Mouse (Mus musculus) neural tube, embryonic 14.5 days (tissue): ENCODE results near the gene Samd5. TPM values are rescaled to one million over a fixed set of nuclear protein-coding genes. Genes with fewer than 3 reads are reported as not detected.

Experiments used
- ATAC-seq: fragments of 200-750 bp; cut with Nextera tagmentation; 2 replicates; pipeline ENCODE4 v1.8.0; 2017; ENCODE audit warnings: low read depth, mild to moderate bottlenecking, moderate TSS enrichment, moderate library complexity
- H3K27ac ChIP-seq: fragments of 300-500 bp; sonication (generic); 2 replicates; pipeline ENCODE4 v1.5.1; 2014; ENCODE audit warnings: low read depth, mild to moderate bottlenecking, control low read depth, low read length, moderate library complexity, mixed read lengths
- H3K27me3 ChIP-seq: fragments of 300-500 bp; sonication (generic); 2 replicates; pipeline ENCODE4 v1.6.1; 2014; ENCODE audit warnings: low read length; ENCODE audit not compliant: control insufficient read depth, insufficient read depth
- H3K36me3 ChIP-seq: fragments of 300-500 bp; sonication (generic); 2 replicates; pipeline ENCODE4 v1.6.1; 2014; ENCODE audit warnings: low read length, mixed read lengths; ENCODE audit not compliant: control insufficient read depth, insufficient read depth
- H3K4me1 ChIP-seq: fragments of 300-500 bp; sonication (generic); 2 replicates; pipeline ENCODE4 v1.6.1; 2014; ENCODE audit warnings: low read length; ENCODE audit not compliant: control insufficient read depth, insufficient read depth
- H3K4me2 ChIP-seq: fragments of 300-500 bp; sonication (generic); 2 replicates; pipeline ENCODE4 v1.6.1; 2014; ENCODE audit warnings: mild to moderate bottlenecking, low read depth, low read length, control low read depth
- H3K4me3 ChIP-seq: fragments of 300-500 bp; sonication (generic); 2 replicates; pipeline ENCODE4 v1.5.1; 2014; ENCODE audit warnings: low read depth, low read length, control low read depth, mixed read lengths
- H3K9ac ChIP-seq: fragments of 300-500 bp; sonication (generic); replicated peaks from 2 replicates; pipeline ENCODE4 v1.6.1; 2014; ENCODE audit warnings: low read depth, mild to moderate bottlenecking, control low read depth, low read length, mixed read lengths
- H3K9me3 ChIP-seq: fragments of 300-500 bp; sonication (generic); 2 replicates; pipeline ENCODE4 v1.6.1; 2016; ENCODE audit warnings: low read length; ENCODE audit not compliant: control insufficient read depth
- WGBS: fragments of 180-500 bp; shearing (Covaris S2); extraction: QIAGEN DNeasy Blood & Tissue Kit; methylation state at CpG from one replicate; pipeline ENCODE4 v1.1.7; 2014; 5-methylcytosine and 5-hydroxymethylcytosine counted together
- polyA plus RNA-seq: library from polyadenylated mRNA; unstranded; fragments of >200 nt; fragmentation: Nextera tagmentation; extraction: Ambion mirVana; gene quantifications from 2 replicates; pipeline ENCODE4 v1.2.1, GENCODE M21; 2014

Samd5 gene
- polyA plus RNA-seq, 1 experiment from 2014 or later, result 6.1 TPM

- 91% methylated on average over 5 of the region's 5 CpGs for WGBS
- no peaks in the 10 kb centered on the region for H3K36me3 ChIP-seq
- no peak overlapping the region for H3K27ac ChIP-seq
- ATAC-seq, result no peak
- peaks cover 4% of the 10 kb centered on the region; the same call in 1 of the 2 replicates for H3K4me1 ChIP-seq
- H3K9me3 ChIP-seq, result no peaks in the 10 kb centered on the region
- no peak overlapping the region for H3K4me3 ChIP-seq
- peak overlapping the region; percentile 94 for H3K4me2 ChIP-seq
- H3K27me3 ChIP-seq, result peaks cover 9% of the 10 kb centered on the region
- H3K9ac ChIP-seq, result no peak overlapping the region
Measured at GRCm38 (mm10) chr10:9672751-9673150, 2.3 kb downstream of the Samd5 start.

GRCm38 (mm10) chr10:9670351-9670750 is 4.7 kb downstream of the Samd5 start:
- WGBS, result 83% methylated on average over 6 of the region's 6 CpGs
- peaks cover 4% of the 10 kb centered on the region; the same call in 1 of the 2 replicates for H3K4me1 ChIP-seq
- H3K4me2 ChIP-seq, result no peak overlapping the region
- no peak overlapping the region for H3K27ac ChIP-seq
- H3K9ac ChIP-seq, result no peak overlapping the region
- peaks cover 7% of the 10 kb centered on the region for H3K27me3 ChIP-seq
- no peak overlapping the region for H3K4me3 ChIP-seq
- H3K9me3 ChIP-seq, result no peaks in the 10 kb centered on the region
- H3K36me3 ChIP-seq, result no peaks in the 10 kb centered on the region
- no peak for ATAC-seq

GRCm38 (mm10) chr10:9668791-9669190 is 6.2 kb downstream of the Samd5 start:
- no peaks in the 10 kb centered on the region for H3K36me3 ChIP-seq
- peaks cover 4% of the 10 kb centered on the region; the same call in 1 of the 2 replicates for H3K27me3 ChIP-seq
- H3K4me2 ChIP-seq, result no peak overlapping the region
- no peak overlapping the region for H3K9ac ChIP-seq
- H3K9me3 ChIP-seq, result no peaks in the 10 kb centered on the region
- H3K4me3 ChIP-seq, result no peak overlapping the region
- ATAC-seq, result no peak
- H3K4me1 ChIP-seq, result no peaks in the 10 kb centered on the region
- WGBS, result 80% methylated on average over 4 of the region's 4 CpGs
- H3K27ac ChIP-seq, result no peak overlapping the region

GRCm38 (mm10) chr10:9652946-9653345 is 22.1 kb downstream of the Samd5 start:
- Histone ChIP-seq H3K4me2 (no peak overlapping the region), H3K27ac (no peak overlapping the region), H3K27me3 (no peaks in the 10 kb centered on the region), H3K9ac (no peak overlapping the region), H3K4me1 (no peaks in the 10 kb centered on the region), H3K36me3 (no peaks in the 10 kb centered on the region), H3K4me3 (no peak overlapping the region), H3K9me3 (no peaks in the 10 kb centered on the region)
- no peak for ATAC-seq
- 70% methylated on average over 5 of the region's 5 CpGs for WGBS

GRCm38 (mm10) chr10:9650050-9650825 is 24.8 kb downstream of the Samd5 start:
- no peaks in the 10 kb centered on the region for H3K27me3 ChIP-seq

GRCm38 (mm10) chr10:9648464-9648863 is 26.5 kb downstream of the Samd5 start:
- Histone ChIP-seq H3K4me3 (no peak overlapping the region), H3K9me3 (no peaks in the 10 kb centered on the region), H3K36me3 (no peaks in the 10 kb centered on the region), H3K4me1 (no peaks in the 10 kb centered on the region), H3K27me3 (no peaks in the 10 kb centered on the region), H3K27ac (no peak overlapping the region), H3K9ac (no peak overlapping the region), H3K4me2 (no peak overlapping the region)
- ATAC-seq, result no peak
- WGBS, result 37% methylated on average over 2 of the region's 2 CpGs

More at GRCm38 (mm10) chr10:9650050-9650825, 24.8 kb downstream of the Samd5 start:
- Histone ChIP-seq H3K4me2 (no peak overlapping the region), H3K9me3 (no peaks in the 10 kb centered on the region), H3K4me1 (no peaks in the 10 kb centered on the region), H3K9ac (no peak overlapping the region), H3K4me3 (no peak overlapping the region), H3K27ac (no peak overlapping the region), H3K36me3 (no peaks in the 10 kb centered on the region)
- ATAC-seq, result no peak
- 45% methylated on average over 6 of the region's 6 CpGs for WGBS

- Histone ChIP-seq H3K4me2 (no peak overlapping the region), H3K4me1 (no peaks in the 10 kb centered on the region), H3K4me3 (no peak overlapping the region), H3K9me3 (no peaks in the 10 kb centered on the region), H3K36me3 (no peaks in the 10 kb centered on the region), H3K9ac (no peak overlapping the region), H3K27ac (no peak overlapping the region), H3K27me3 (no peaks in the 10 kb centered on the region)
- 82% methylated on average over 6 of the region's 6 CpGs for WGBS
- ATAC-seq, result no peak
Measured at GRCm38 (mm10) chr10:9647741-9648140, 27.3 kb downstream of the Samd5 start.

GRCm38 (mm10) chr10:9646391-9646790 is 28.6 kb downstream of the Samd5 start:
- Histone ChIP-seq H3K4me3 (no peak overlapping the region), H3K36me3 (no peaks in the 10 kb centered on the region), H3K27me3 (no peaks in the 10 kb centered on the region), H3K4me2 (no peak overlapping the region), H3K27ac (no peak overlapping the region), H3K9ac (no peak overlapping the region), H3K4me1 (no peaks in the 10 kb centered on the region), H3K9me3 (no peaks in the 10 kb centered on the region)
- WGBS, result 85% methylated on average over 3 of the region's 3 CpGs
- ATAC-seq, result no peak

- no peak overlapping the region for H3K4me3 ChIP-seq
- H3K27ac ChIP-seq, result no peak overlapping the region
- H3K36me3 ChIP-seq, result no peaks in the 10 kb centered on the region
- no peak overlapping the region for H3K4me2 ChIP-seq
- H3K9me3 ChIP-seq, result no peaks in the 10 kb centered on the region
- ATAC-seq, result no peak
- H3K4me1 ChIP-seq, result no peaks in the 10 kb centered on the region
- WGBS, result 73% methylated on average over 6 of the region's 6 CpGs
- H3K9ac ChIP-seq, result no peak overlapping the region
- H3K27me3 ChIP-seq, result no peaks in the 10 kb centered on the region
Measured at GRCm38 (mm10) chr10:9643531-9643930, 31.5 kb downstream of the Samd5 start.
